Mouse (Mus musculus) forelimb bud, embryonic 11.5 days (tissue): ENCODE data around the gene Thrb.
A peak's percentile ranks its signal among the peaks of the same experiment; 100 is the strongest.

Experiments
- DNase-seq: peaks from one replicate; pipeline ENCODE4 v3.0.0-alpha.2; 2012; ENCODE audit warnings: low read depth, low spot score

Gene Thrb

DNA sequence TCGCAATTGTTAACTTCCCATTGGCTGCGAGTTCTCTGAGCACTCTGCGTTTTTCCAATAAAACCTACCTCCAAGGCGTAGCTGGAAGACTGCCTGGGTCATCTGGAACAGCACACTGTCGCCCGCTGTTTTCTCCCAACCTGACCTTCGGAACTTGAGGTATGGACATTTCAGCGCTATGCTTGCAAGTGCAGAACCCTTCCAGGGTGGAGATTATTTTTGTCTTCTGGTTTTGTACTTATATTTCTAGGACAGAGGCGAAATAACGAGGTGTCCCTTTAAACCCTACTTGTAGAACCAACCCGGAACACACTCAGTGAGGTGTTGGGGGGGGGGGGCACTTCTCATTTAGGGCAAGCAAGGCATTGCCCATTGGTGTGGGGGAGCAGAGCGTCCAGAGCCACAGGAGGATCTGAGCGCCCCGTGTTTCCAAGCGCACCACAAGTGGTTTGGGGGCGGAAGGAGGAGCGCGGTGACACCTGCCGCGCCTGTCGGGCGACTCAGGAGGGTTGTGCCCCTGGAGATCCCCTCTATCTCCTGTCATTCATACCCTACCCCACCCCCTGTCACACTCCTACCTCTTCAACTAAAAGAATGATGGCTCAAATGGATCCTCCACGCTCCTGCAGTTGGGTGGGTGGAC is at the start of gene Thrb:
TSS of gene Thrb (plus strand) at position 576 of the 643 bp plus-strand sequence.
- DNase-seq, result no peak

DNA sequence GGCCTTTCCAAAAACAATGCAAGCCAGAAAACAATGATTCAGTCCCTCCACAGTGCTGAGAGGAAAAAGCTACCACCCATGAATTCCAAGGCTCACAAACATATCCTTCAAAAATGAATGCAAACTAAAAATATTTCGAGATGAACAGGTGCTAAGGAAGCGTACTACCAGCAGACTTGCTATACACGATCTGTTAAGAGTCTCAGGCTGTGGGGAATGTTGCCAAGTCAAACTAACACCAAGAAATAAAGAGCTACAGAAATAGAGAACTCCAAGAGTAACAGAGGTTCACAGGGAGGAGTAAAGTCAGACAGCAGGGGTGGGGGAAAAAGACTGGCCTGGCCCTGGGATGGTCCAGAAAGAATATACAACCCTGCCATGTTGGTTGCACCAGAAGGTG is 38.4 kb upstream of the Thrb start:
- DNase-seq, result no peak

DNA sequence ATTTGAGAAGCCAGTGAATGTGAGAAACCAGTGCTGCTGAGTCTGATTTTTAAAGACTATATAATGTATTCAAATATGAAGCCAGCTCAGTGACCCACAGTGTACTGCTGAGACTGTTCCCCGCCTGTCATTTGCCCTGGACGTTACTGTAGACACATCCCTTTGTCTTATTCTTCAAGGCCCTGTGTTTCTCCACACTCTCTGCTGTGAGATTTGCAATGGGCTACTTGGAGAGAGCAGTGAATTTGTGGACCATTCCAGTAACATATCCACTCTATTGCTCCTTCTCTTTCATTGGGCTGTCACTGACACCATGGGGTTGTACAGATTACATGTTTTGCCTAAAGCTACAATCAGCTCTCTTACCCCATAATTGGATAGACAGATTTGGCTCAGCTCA is 36.1 kb upstream of the Thrb start:
- DNase-seq, result no peak

DNA sequence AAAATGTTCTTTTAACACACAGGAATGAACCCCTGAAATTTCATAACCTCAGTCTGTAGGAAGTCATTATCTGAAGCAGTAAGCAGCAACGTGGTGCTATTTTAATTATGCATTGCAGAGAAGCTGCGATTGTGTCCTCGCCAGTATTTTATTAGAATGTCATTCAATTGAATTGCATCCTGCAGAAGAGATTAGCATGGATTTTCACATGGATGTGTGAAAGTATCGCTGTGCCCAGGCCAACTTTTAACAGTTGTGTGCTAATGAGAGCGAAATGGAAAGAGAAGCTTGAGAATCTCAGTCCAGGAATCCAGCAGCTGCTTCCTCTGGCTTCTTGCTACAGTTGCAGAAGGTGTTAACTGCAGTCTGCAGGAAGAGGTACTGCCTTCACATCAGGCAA is 30.8 kb upstream of the Thrb start:
- no peak for DNase-seq

DNA sequence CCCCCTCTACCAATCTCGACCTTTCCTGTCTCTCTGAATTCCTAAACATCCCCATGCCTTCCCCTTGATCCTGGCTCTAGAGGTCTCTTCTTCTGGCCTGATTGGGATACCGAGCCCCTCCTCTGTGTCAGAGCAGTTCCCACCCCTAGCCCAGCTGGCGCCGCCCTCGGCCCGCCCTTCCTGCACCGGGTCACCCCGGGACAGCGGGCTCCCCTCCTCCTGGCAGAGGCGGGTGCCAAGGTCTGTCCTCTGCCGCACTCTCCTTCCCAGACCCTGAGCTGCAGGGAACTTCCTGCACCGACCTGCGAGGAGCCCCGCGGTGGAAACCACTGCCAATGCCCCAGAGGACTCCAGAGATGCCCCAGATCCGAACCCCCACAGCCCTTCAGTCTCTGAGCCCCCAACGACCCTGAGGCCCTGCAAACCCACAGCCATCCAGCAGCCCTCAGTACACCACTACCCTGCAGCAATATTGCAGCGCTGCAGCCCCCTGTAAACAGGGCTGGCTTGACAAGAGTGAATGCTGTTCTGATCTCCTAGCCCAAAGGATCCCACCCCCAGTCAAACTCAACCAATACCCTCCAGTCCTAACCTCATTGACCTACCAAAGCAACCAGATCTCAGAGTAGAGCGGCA is 27.1 kb upstream of the Thrb start:
- DNase-seq, result no peak

DNA sequence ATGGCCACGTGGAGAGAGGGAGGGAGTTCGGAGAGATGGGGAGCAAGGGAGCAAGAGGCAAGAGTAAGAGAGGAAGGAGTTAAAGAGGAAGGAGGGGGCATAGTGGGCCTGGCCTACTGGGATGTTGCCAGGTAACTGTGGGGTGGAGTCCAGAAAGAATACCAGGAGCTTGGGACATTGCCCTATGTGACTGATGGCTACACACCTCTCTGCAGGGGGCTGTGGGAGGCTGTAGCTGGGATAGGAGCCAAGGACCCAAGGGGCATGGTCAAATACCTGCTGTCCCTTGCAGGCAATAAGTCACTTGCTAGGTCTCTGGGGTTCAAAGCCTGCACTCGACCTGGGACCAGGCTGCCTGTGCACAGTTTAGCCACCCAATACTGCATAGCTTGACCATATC is 23.1 kb upstream of the Thrb start:
- DNase-seq, result no peak

DNA sequence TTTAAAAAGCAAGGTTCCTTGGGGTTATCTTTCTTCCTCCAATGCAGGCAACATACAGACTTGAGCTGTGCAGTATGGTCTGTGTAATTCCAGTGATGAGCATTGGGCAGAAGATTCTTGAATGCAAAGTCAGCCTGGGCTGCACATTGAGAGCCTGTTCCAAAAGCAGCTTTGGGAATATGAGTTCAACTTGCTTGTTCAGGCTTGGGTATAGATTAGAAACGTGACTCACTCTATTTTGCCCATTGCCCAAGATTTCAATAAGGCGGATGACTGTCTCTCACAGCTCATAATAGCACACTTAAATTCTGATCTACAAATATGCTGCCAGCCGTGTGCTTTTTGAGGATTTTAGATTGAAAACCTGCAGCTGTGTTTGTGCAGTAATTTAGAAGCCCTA is 18.3 kb upstream of the Thrb start:
- DNase-seq, result no peak

DNA sequence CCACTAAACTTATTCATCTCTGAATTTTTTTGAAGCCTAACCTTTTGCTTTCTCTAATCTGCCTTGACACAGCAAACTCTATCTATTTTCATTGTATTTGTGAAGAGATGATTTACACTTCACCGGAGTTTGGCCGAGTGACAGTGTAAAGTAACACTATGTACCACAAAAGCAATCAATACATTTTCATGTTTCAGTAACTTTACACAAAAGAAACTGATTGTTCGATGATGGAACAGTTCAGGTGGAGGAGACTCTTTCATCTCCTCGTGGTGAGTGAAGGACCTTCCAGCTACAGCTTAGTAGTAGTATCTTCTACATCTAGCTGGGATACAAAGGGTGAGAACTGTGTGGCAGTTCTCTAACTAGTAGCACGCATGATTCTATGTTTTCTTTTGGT is 5.0 kb upstream of the Thrb start:
- no peak for DNase-seq

DNA sequence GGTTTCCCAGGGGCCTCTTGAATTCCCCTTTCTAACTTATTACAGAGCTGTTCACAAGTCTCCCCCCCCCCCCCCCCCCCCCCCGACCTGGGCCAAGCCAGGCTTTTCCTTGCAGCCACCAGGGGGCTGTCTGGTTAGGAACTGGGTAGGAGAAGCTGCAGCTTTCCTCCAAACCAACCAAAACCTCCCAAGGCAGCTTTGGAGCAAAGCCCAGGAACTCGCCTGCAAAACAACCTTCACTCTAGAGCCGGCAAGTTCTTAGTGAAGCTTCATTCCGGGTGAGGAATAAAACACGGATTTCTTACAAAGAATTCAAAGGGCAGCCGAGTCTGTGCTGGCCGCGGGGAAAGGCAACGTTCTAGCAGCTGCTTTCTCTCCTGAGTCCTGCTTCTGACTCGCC is 1.0 kb upstream of the Thrb start:
- peak; percentile 81 for DNase-seq

DNA sequence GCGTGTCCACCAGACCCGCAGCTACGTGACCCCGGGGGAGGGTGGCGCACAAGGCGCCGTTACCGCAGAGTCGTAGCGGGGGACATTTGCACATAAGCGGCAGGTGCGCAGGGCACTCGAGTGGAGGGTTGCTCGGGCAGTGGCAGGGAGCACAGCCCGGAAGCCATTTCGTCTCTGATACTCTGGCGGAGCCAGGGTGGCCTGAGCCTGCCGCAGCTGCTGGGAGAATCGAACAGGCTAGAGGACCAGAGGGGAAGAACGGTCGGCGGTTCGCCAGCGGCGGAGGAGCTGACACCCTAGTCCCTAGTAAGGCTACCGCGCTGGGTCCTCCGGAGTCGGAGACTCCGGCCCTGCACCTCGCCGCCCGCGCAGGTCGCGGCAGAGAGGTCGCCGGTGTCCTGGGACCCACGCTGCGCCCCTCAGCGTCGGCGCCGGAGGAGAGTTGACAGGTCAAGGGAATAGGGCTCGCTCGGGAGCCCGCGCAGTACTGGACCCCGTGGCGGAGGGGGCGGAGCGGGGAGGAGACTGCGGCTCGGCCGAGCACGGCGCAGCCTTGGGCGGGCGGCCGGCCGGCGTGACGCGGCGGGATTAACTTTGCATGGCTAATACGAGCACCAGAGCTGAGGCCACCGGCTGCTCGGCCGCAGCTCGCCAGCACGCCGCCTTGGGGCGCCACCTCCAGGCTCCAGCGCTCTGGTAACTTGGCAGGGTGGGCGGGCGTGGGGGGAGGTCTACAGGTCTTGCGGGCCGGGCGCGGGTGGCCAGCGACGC is 453 bp downstream of the Thrb start:
- DNase-seq, result peak; percentile 45

DNA sequence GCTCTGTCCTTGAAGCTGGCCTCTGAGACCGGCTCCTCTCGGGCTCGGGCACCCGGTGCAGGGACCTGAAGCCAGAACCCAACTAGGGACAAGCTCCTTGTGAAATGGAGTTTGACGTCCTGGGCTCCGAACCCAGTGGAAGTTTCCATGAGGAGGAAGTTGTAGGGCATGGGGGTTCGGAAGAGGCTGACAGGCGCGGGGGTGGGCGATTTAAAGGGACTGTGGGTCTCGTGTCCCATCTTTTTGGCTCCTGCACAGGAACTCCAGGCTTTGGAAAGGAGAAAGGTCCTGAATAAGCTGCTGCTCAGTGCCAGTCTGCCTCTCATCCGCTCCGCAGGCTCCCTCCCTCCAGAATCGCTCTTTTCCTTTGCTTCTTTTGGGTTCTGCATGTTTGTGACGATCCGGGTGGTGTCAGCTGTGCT is 1.1 kb downstream of the Thrb start:
- peak; percentile 7 for DNase-seq

DNA sequence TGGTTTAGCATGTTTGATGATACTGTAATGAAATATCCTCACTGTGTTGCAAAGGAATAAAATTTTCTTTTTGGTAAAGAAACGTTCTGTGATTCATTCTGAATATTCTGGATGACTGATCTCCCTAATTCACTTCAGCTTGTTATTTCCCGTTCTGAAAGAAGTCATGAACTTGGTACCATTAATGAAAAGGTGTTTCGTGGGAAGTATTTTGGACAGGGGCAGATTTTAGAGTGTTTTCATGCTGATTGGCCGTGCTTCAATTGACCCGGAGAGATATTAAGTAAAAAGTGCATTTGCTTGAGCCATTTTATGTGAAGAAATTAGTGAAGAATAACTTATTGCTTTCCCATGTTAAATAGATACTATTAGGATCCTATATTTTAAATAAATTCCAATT is 2.0 kb downstream of the Thrb start:
- DNase-seq, result no peak

DNA sequence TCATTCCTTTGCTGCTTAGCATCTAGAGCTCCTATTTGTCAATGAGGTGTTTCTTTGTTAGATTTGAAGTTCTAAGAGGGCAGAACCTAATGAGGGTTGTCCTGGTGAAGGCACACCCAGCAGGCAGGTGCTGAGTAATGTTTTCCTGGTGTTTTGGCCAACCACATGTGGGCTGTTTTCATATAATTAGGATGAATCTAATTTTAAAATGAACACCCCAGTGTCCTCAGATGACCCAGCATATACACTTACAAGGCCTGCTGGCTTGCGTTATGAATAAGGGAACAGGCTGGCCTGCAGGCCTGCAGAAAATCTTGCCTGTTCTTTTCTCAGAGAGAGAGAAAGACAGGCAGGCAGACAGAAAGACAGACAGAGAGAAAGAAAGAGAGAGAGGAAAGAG is 14.3 kb downstream of the Thrb start:
- no peak for DNase-seq

DNA sequence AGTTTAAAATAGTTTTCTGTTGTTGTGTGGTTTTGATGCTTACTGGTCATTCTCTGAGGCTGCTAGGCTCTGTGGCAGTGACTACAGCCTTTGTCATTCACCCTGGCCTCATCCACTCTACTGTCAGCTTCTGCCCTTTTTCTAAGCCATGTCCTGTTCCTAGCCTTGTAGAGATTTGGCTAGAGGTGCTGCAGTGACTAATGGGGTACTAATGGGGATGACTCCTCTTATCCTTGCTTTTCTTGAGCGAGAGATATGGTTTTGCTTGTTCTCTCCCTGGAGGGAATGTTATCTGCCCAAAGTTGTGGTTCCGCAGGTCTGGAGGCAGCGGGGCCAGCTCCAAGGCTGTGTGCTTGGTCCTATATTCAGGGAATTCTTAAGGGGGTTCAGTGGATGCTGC is 15.2 kb downstream of the Thrb start:
- no peak for DNase-seq

DNA sequence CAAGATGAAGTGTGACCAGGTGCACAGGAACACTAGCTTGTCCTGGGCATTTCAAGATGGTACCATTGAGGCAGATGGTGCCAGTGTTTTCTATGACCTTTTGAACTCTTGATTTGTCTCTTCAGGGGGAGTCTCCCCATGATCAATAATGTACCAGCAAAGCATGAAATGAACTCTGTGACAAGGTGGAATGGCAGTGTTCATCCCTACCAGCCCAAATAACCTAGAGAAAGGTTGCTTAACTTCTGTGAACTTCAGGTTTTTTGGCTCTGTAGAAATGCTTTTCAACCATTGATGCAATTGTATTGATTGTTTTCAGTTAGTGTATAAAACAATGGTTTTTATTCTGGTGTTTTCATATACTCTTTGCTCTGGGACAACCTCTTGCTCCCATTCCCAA is 21.4 kb downstream of the Thrb start:
- DNase-seq, result no peak

DNA sequence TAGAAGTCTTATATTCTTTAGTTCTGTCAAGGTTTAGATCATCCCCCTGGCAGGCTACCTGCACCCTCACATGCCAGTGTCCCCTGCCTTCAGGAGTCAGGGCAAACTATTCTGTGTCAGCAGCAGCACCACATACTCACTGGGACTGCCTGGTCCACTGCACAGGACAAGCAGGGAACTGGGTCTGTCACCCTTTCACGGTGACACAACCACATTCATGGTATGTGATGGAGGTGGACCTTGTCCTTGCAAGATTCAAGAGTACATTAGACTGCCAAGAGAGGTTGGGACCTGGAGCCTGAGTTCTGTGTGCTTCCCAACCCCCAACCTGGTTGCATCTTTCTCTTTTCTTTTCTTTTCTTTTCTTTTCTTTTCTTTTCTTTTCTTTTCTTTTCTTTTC is 24.8 kb downstream of the Thrb start:
- no peak for DNase-seq

DNA sequence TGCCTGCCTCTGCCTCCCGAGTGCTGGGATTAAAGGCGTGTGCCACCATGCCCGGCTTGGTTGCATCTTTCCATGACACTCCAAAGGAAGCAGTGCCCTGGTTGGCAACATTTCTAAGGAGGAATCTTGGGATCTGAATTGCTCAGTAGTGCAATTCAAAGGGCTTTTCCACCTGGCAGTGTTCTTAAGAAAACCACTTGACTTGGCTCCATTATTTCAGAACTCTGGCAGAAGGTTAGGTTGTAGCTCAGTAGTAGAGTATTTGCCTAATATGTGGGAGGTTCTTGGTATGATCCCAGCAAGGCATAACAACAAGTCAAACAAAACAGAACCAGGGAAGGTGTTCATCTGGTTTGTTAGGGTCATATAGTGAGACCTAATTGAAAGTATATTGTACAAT is 25.4 kb downstream of the Thrb start:
- DNase-seq, result no peak

DNA sequence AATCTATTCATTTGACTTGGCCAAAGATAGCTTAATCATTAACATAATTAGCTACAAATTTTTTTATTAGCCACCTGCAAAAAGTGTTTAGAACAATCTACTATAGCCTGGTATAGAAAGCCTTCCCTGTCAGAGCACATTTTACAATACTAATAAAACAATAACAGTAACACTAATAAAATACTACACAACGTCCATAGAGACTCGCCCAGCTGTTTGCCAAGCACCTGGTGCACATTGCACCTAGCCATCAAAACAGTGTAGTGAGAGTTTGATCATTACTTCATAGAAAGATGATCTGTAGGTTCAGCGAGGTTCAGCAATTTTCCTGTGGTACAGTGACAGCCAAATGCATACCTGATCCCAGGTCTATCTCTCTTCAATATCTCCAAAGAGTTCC is 26.9 kb downstream of the Thrb start:
- DNase-seq, result no peak

DNA sequence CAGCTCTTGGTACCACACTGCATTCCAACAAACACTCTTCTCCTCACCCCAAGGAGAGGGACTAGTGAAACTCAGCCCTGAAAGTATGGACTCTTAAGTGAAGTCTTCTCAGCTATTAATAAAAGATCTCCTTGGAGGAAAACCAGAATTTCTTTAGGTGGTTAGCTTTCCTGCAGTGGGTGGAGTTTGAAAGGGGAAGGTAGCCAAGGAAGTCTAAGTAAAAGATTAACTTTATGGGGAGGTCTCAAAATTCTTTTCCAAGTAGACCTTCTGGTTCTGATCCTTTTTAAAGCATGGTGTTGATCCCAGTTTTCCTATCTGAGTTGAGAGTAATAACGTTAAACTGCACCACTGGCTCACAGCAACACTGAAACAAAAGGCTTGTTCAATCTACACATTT is 31.2 kb downstream of the Thrb start:
- no peak for DNase-seq

DNA sequence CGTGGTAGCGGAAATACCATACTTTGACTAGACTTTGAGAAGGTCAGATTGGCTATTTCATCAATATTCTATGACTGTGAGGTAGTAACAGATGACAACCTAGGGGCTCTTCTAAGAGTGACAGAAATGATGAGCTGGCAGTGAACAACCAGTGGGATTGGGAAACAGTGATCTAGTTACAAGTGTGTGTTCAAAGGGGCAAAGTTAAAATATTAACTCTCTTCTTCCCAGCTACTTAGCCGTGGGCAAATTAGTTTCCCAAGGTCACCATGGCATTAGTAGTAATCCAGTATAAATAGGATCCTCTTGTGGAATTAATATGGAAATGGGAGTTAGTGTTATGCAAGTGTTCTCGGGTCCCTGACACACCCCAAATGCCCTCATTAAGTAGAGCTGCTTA is 35.5 kb downstream of the Thrb start:
- DNase-seq, result no peak

DNA sequence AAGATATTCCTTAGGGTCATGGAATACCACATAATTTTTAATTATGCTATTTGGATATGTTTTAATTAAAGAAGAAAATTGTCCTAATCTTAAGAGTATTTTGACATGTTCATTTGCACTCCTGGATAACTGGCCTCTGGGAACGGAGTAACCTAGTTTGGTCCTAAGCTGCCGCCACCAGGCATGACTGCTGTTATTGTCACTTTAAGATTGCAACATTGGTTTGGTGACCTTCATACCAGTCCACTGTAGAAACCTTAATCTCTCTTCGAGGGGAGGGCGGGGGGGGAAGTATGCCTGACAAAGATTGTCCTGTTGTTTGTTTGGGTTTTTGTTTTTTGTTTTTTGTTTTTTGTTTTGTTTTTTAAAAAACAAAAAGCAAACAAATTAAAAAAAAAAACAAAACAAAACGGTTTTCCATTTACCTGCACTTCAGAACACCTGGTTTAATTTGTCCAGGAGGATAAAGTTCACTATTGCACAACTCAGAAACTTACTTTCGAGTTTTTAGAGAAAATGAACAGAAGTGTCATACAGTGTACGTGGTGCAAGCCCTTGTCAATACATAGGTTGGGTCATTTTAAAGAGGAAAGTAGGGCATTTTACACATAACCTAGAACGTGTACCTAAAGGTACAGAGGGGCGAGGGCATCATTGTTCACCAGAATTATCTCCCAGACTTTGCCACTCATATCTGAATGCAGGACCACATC is 38.0 kb downstream of the Thrb start:
- no peak for DNase-seq

DNA sequence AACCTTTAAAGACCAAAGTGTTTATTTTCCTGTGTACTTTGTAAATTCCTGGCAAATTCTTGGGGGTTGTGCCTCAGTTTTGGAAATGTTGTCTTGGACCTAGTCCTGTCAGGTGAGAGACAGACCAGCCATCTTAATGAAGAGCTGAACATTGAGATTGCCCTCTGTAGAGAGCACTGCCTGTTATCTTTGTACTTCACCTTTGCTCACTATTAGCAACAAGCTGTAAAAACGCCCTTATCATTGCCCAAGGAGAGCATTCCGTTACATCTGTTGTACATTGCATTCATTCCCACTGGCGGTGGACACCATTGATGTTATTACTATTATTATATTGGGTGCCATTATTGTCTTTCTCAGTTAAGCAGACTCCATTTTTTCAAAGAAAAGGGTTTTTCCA is 40.2 kb downstream of the Thrb start:
- DNase-seq, result no peak
